Mouse (Mus musculus) forelimb bud, embryonic 11.5 days (tissue): ENCODE results near the gene Lpp.

Experiments used
- DNase-seq: peaks from one replicate; pipeline ENCODE4 v3.0.0-alpha.2; 2012; ENCODE audit warnings: low read depth, low spot score

The Lpp gene

DNA sequence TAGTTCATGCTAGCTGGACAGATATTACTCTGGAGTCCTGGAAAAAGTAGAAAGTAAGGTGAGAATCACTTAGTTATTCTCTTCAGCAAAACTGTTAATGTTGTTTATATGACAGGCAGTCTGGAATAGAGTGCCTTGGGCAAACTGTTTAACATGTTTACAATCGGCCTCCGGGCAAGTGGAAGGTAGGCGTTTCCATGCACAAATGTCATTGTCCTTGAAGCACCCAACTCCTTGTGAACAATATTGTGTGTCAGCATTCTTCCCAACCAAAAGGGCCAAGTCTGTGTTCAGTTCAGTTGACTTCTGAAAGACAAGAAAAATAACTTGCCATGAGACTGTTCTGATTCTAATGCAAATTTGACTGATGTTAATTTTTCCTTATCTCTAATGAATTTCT is 539.5 kb downstream of the Lpp start:
- DNase-seq: no peak

GRCm38 (mm10) chr16:24933691-24934090 is 540.4 kb downstream of the Lpp start:
- no peak for DNase-seq

DNA sequence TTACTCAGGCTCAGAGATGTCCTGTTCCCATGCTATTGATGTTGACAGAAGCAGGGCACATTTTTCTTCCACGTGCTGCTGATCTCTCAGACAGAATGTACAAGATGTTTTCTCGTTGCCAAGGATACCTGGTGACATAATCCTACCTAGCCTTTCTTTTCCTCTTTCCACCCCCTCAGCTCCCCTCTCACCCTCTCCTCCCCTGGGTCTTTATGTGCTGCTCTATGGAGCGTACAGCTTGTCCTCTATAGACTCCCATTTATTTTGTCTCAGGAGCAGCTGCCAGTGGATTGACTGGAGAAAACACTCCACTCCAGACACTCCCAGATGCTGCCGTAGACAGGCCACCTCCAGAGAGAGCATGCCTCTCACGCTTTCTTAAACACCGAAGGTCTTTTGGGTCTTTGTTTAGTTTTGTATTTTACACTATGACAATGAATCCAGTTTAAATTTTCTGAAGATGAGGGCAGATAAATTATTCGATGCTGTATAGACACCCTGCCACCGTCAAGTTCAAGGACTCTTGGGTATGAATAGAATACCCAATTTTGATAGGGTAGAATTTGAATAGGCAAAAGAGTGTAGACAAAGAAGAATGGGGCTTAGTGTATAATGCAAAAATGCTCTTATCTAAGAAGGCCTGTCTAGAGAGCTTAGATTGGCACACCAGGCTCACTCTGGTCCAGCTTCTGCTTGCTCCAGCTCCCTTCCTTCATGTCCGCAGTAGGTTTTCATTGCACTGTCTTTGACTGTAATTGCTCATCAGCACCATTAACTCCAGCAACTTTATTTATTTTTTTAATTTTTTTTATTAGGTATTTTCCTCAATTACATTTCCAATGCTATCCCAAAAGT is 548.2 kb downstream of the Lpp start:
- no peak for DNase-seq

GRCm38 (mm10) chr16:24943486-24944261 is 550.4 kb downstream of the Lpp start:
- peak; percentile 39 for DNase-seq

GRCm38 (mm10) chr16:24946356-24946755 is 553.0 kb downstream of the Lpp start:
- DNase-seq: no peak

DNA sequence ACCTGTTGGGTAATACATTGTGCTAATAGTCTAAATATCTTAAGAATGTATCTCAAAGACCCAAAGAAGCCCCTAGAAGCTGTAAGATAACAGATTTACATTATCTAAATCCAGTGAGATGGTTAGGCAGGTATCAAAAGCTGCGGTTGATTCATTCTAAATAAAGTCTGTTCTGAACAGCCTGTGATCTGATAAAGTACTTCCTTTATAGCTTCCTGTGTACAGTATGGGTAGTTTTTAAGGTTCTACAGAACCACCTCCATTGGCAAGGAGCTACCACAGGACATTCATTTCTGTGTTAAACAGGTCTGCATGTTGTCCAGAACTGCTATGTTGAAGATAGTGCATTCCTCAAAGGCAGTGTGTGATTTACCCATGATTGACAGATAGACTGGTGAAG is 554.2 kb downstream of the Lpp start:
- DNase-seq: no peak

GRCm38 (mm10) chr16:24948091-24948690 is 554.9 kb downstream of the Lpp start:
- DNase-seq: peak; percentile 19

DNA sequence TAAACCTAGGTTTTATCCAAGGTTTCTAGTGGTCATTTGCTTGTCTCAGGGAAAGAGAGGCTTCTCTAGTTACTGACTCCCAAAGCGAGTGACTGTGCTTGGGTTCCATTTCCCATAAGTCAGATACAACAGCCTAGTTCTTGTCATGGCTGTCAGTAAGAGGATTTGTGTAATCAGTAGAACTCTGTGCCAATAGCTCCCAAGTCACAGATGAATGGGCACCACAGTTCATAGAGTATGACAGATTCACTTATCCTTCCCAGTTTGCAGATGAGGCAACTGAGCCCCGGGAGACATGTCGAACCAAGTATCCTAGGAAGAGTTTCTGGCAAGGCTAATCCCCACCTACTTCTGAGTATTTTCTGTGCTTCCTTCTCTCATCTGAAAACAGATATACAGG is 556.0 kb downstream of the Lpp start:
- DNase-seq: no peak

DNA sequence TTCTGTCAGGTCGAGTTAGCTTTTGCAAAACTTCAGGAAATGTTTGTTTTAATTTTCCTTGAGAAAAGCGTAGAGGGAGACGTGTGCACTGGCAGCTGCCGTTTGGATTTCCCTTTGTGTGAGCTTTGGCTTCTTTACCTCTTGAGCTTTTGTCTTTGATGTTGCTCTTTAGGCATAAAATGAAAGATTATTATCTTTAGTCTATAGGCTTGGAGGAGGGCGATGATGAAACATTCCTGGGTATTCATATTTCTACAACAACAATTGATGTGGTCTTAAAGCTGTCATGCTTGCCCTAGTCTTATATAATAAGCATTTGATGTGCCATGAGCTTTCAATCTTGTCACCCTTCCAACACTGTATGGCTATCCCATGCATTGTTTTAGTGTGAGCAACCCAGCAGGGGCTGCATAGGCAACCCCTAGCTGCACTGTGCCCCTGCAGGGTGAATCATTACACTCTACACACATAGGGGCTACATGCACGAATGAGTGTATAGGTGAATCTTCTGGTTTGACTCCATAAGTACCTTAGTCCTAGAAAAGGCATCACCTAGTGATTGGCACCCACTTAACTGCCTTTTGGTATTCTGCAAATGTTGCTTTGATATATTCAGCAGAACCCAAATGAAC is 556.9 kb downstream of the Lpp start:
- DNase-seq: no peak

- DNase-seq: no peak
Measured at GRCm38 (mm10) chr16:24951909-24952308, 558.6 kb downstream of the Lpp start.

- no peak for DNase-seq
Measured at GRCm38 (mm10) chr16:24955054-24955453, 561.7 kb downstream of the Lpp start.

DNA sequence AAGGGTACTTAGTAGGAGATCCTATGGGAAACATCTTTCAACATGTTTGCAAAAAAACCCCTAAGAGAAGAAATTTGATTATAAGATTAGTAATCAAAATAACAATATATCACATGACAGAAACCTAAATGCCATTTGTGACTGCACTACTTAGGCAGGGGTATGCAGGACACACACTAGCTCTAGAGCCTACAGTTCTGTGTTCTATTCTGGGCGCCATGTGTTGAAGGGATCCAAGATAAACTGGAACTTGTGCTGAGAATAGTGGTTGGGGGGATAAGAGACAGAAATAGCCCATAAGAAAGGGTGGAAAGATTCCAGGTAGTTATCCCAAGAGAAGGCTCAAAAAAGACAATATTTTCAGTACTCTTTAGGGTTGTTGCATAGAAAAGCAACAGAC is 565.4 kb downstream of the Lpp start:
- no peak for DNase-seq

DNA sequence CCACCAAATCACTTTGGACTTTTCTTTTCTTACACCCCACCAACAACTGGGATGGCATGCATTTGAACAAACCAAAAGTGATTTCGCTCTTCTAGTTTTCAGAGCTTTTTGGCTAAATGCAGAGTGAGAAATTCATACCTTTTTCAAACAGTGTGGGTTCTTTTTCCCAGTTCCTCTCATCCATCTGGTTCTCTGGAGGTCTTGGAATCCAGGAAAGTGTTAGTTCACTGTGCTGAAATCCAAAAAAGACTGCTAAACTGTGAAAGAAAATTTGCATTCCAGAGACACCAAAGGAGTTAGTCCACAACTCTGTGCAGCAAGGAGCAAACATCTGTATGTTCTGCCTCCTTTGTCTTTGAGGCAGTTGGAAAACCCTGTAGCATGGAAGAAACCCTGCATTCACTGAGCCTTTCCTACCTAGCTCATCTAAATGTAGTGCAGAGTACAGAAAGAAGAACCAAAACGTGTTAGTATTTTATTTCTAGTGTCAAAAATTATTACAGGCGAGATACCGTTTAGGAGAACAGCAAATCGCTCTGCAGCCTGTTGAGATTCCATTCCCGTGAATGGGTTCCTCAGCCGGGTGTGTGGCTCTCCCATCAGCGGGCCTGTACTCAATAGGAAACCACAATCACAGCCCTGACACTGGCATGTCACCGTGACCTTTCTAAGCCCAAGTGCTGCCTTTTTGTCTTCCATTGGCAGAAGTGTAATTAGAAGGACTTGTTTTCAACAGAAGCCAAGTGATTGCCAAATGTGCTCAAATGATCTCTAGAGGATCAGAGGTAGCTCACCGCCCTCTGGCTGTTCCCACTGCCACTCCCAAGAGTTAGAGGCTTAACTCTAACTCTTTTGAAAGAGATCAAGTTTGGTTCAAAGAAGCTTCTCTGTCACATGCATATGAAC is 567.8 kb downstream of the Lpp start:
- no peak for DNase-seq

DNA sequence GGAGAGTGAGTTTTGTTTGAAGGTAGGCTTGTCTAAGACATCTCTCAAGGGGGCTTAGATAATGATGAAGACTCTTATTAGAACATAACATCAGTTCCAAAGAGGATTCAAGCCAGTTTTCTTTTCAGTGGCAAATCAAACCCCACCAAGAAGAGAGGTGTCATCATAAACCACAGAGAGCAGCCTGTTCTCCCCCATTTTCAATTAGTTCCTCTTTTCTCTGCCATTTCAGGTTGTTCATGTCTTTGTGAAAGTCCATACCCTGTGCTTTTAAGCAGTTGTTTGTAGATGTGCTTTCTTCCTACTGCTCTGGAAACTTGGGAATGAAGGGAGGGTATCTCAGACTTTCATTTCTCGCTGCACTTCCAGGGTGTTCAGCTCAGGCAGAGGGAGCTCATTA is 571.0 kb downstream of the Lpp start:
- DNase-seq: no peak

GRCm38 (mm10) chr16:24965091-24965490 is 571.8 kb downstream of the Lpp start:
- no peak for DNase-seq

- no peak for DNase-seq
Measured at GRCm38 (mm10) chr16:24966460-24966859, 573.2 kb downstream of the Lpp start.

DNA sequence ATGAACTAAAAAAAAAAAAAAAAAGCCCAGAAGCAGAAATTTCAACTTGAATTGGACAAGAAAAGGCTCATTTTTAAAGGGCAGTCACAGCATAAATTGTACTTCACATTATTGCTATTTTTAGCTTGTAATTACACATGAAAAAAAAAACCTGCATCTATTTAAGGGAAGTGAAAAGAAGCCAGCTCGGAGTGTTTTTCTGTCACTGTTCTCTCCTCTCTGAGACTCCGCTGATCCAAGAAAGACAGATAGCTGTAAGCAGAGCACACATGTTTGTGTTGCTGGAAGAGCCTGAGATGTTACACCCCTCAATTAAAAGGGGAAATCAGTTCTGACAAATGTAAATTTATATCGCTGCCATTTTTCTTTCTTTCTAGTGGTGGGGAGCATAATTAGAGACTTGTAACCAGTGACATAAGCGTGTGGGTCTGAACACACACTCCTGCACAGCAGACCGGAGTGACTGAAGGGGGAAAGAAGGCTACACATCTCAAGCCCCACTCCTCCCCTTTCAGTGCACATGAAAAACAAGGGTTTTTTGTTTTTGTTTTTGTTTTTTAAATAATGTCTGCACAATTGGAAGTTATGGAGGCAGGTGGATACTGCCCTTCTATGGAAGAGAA is 579.8 kb downstream of the Lpp start:
- DNase-seq: no peak

- no peak for DNase-seq
Measured at GRCm38 (mm10) chr16:24977771-24978170, 584.5 kb downstream of the Lpp start.

GRCm38 (mm10) chr16:24978226-24978625 is 584.9 kb downstream of the Lpp start:
- DNase-seq: no peak

DNA sequence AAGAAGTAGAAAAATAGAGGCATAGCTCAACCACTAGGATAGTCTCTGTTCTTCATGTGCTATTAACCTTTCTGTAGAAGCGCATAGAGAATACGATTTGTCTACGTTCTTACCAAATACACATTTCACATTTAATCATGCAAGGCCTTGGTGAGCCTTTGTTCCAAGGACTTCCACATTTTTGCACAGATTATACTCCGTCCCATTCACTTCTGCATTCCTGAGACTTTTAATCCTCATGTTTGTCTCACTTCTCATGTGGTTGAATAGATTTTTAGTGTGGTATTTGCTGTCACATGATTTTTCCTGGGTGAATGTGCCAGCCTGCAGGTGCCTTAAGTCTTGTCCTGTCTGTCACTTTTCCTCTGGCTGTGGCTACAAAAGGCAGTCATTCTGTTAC is 586.1 kb downstream of the Lpp start:
- no peak for DNase-seq

GRCm38 (mm10) chr16:24982828-24983227 is 589.5 kb downstream of the Lpp start:
- DNase-seq: no peak
